Mouse (Mus musculus): Measurements from ENCODE around the gene Camk1d.

DNA sequence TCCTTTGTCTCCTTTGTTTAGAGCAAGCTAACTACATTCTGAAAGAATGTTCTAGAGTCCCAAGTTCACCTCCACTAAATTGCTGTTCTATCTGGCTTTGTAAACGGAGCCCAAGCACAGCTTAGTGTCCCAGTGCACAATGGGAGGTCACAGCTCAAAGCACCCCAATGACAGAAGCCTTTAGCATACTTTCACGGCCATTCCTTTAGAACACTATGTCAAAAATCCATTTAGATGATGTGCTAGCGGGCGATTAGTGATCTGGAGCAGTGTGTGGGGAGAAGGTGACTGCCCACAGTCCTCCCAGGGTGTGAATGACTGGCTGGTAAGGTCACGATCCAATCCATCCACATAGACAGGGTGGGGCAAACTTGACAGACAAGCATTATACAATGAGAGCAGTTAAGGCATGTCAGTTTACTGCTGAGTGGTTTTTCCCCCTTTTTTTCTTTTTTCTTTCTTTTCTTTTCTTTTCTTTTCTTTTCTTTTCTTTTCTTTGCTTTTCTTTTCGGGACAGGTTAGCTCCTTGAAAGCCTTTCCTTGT, 341.4 kb downstream of the Camk1d start:
- TF ChIP-seq POLR2A (IDR thresholded peaks at IDR 0.05; ENCODE audit: borderline replicate concordance, extremely low read depth, insufficient read depth, insufficient read length, poor library complexity, severe bottlenecking) (no peak), CTCF (IDR thresholded peaks at IDR 0.05; ENCODE audit: borderline replicate concordance, extremely low read depth, insufficient read depth, insufficient read length) (no peak)
